Mouse (Mus musculus) heart, adult 9 months (tissue): ENCODE measurements at regions not wholly inside any gene's neighbourhood (a gene's known extent, or its start where the extent isn't known, plus 50 kb on each side); places are given as distances from the start of the nearest gene placed in this dataset.

Experiments used
- DNase-seq, 2 experiments: peaks; one replicate each; pipeline ENCODE4 v3.0.0; 2022; ENCODE audit warnings: low spot score in 2 of 2

- DNase-seq: no peak
Measured at GRCm38 (mm10) chr13:39950203-39950602, 411.0 kb downstream of the Ofcc1 start.

- DNase-seq: no peak
Measured at GRCm38 (mm10) chr13:39935216-39935615, 426.0 kb downstream of the Ofcc1 start.

GRCm38 (mm10) chr13:39931487-39931886 is 429.8 kb downstream of the Ofcc1 start:
- DNase-seq: no peak

- DNase-seq: no peak
Measured at GRCm38 (mm10) chr13:39928573-39928972, 432.7 kb downstream of the Ofcc1 start.

GRCm38 (mm10) chr13:39924366-39924765 is 436.9 kb downstream of the Ofcc1 start:
- DNase-seq: no peak

- DNase-seq: peak; percentile 1 to 13
Measured at GRCm38 (mm10) chr13:39923113-39923512, 438.1 kb downstream of the Ofcc1 start.

- DNase-seq: no peak
Measured at GRCm38 (mm10) chr13:39907720-39908119, 453.5 kb downstream of the Ofcc1 start.

GRCm38 (mm10) chr13:39904264-39904663 is 457.0 kb downstream of the Ofcc1 start:
- no peak for DNase-seq

- DNase-seq: no peak
Measured at GRCm38 (mm10) chr13:39903319-39903718, 457.9 kb downstream of the Ofcc1 start.

GRCm38 (mm10) chr13:39899332-39899731 is 461.9 kb downstream of the Ofcc1 start:
- no peak for DNase-seq

GRCm38 (mm10) chr13:39898412-39898979 is 462.8 kb downstream of the Ofcc1 start:
- no peak for DNase-seq

- no peak for DNase-seq
Measured at GRCm38 (mm10) chr13:39894159-39894558, 467.1 kb downstream of the Ofcc1 start.

GRCm38 (mm10) chr13:39881066-39881465 is 480.2 kb downstream of the Ofcc1 start:
- DNase-seq: no peak

GRCm38 (mm10) chr13:39880136-39880535 is 481.1 kb downstream of the Ofcc1 start:
- DNase-seq: no peak

- no peak for DNase-seq
Measured at GRCm38 (mm10) chr13:39877361-39878141, 483.7 kb downstream of the Ofcc1 start.

- no peak for DNase-seq
Measured at GRCm38 (mm10) chr13:39852257-39852800, 508.9 kb downstream of the Ofcc1 start.

GRCm38 (mm10) chr13:39849391-39849790 is 511.9 kb downstream of the Ofcc1 start:
- DNase-seq: no peak

GRCm38 (mm10) chr13:39836053-39836584 is 525.1 kb downstream of the Ofcc1 start:
- no peak for DNase-seq

- DNase-seq: no peak
Measured at GRCm38 (mm10) chr13:39835302-39835701, 525.9 kb downstream of the Ofcc1 start.

GRCm38 (mm10) chr13:39834521-39835245 is 526.6 kb downstream of the Ofcc1 start:
- no peak for DNase-seq

GRCm38 (mm10) chr13:39823965-39824555 is 537.2 kb downstream of the Ofcc1 start:
- DNase-seq: no peak
